Comparison of ENCODE assay signal across 8 mouse cellular contexts in the genomic region with DNA sequence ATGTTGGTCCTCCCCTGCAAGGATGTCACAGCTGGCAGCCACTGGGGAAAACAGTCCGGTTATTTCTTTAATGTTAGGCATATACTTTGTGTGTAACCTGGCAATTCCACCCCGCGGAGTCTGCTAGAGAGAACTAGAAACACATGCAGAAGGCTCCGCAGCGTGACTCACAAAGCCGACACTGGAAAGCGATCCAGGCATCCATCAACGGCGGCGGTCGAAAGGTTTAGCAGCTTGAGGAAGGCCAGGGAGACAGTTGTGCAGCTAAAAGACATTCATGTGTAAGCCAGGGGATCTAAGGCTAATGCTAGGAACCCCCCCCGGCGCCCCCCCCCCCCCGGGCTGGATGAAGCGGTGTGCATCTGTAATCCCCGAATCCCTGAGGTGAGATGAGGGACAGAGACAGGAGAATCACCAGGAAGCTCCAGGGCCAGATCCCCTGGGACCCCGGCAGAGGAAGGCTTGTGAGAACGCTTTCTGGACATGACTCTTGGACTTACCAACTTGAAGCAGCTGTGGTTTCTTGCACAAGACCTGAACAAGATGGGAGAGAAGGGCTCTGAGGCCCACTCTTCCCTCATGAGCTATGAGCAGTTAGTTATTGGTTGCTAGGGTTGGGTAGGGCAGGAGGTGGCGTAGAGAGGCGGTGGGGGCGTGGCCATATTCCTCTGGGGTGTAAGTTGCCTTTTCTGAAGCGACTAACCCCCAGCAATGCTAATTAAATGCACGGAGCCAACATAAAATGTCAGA. TPM values are rescaled to one million over a fixed set of nuclear protein-coding genes. Genes with fewer than 3 reads are reported as not detected.
A peak's percentile ranks its signal among the peaks of the same experiment; 100 is the strongest.
DNase-seq lines count a peak whose midpoint lies in the region; ATAC-seq lines count a peak whose summit lies in the region.

No protein-coding gene starts in this region.

- peak overlapping the region; percentile 31 for H3K4me2 ChIP-seq in limb, embryonic 12.5 days
- H3K4me2 ChIP-seq in neural tube, embryonic 14.5 days (ENCODE audit: low read depth, low read length), result peak overlapping the region; percentile 3; the same call in 1 of the 2 replicates

- H3K27ac ChIP-seq in limb, embryonic 12.5 days, result peak overlapping the region; percentile 97
- peak overlapping the region; percentile 68 for H3K27ac ChIP-seq in neural tube, embryonic 14.5 days (ENCODE audit: low read depth, low read length)

- H3K4me1 ChIP-seq in limb, embryonic 12.5 days (replicated peaks), result peaks cover 59% of the 10 kb centered on the region
- peaks cover 16% of the 10 kb centered on the region for H3K4me1 ChIP-seq in neural tube, embryonic 14.5 days (ENCODE audit: control insufficient read depth, insufficient read depth, low read length)

- H3K9me3 ChIP-seq in limb, embryonic 12.5 days, result no peaks in the 10 kb centered on the region; the same call in 1 of the 2 replicates
- H3K9me3 ChIP-seq in neural tube, embryonic 14.5 days (ENCODE audit: control insufficient read depth, low read length), result no peaks in the 10 kb centered on the region

- 15% methylated on average over 23 of the region's 23 CpGs for WGBS in limb, embryonic 12.5 days
- WGBS in neural tube, embryonic 14.5 days, result 29% methylated on average over 22 of the region's 23 CpGs

- no peak overlapping the region for H3K4me3 ChIP-seq in limb, embryonic 12.5 days (replicated peaks)
- H3K4me3 ChIP-seq in neural tube, embryonic 14.5 days (ENCODE audit: low read depth, low read length), result no peak overlapping the region

- no peaks in the 10 kb centered on the region for H3K36me3 ChIP-seq in limb, embryonic 12.5 days
- no peaks in the 10 kb centered on the region for H3K36me3 ChIP-seq in neural tube, embryonic 14.5 days (ENCODE audit: control insufficient read depth, insufficient read depth, low read length)

- H3K27me3 ChIP-seq in limb, embryonic 12.5 days, result no peaks in the 10 kb centered on the region
- no peaks in the 10 kb centered on the region for H3K27me3 ChIP-seq in neural tube, embryonic 14.5 days (ENCODE audit: control insufficient read depth, insufficient read depth, low read length)

- DNase-seq in adrenal gland, postnatal 14 days, result peak; percentile 66
- DNase-seq in adrenal gland, adult 18-20 months (ENCODE audit: low spot score in 2 of 2), result no peak
- DNase-seq in embryo, embryonic 10.5 days (ENCODE audit: low spot score), result peak; percentile 73
- peak; percentile 55 to 69 for DNase-seq in heart, adult 18-20 months
- no peak for DNase-seq in urinary bladder, postnatal 4 days (ENCODE audit: low spot score in 2 of 2)
- DNase-seq in ovary, postnatal 10 days (ENCODE audit: low spot score), result no peak

- no peak for ATAC-seq in limb, embryonic 12.5 days (ENCODE audit: insufficient number of reproducible peaks, insufficient read depth, low FRiP score, low TSS enrichment, low read depth)
- ATAC-seq in neural tube, embryonic 14.5 days (ENCODE audit: low read depth), result no peak

- H3K9ac ChIP-seq in limb, embryonic 12.5 days (replicated peaks), result no peak overlapping the region
- peak overlapping the region; percentile 12; the same call in 1 of the 2 replicates for H3K9ac ChIP-seq in neural tube, embryonic 14.5 days (replicated peaks; ENCODE audit: low read depth, low read length)

RNA-seq across cellular contexts. Expression of a gene that starts 16.2 kb away (rescaled TPM):
- total RNA-seq in adrenal gland, postnatal 14 days (2021), result 20.2 and 26.4 TPM in 2 replicates
- total RNA-seq in adrenal gland, adult 18-20 months (2021), result 10 to 100 TPM; 17.9 to 22.1 TPM
- 10 to 100 TPM; 15.7 to 15.9 TPM for total RNA-seq in heart, adult 18-20 months (2021)
- 6.4 and 7.0 TPM in 2 replicates for polyA plus RNA-seq in limb, embryonic 12.5 days (2016; fragmentation: Nextera tagmentation; extraction: Ambion mirVana)
- 4.3 and 6.2 TPM in 2 replicates for polyA plus RNA-seq in neural tube, embryonic 14.5 days (2014; fragmentation: Nextera tagmentation; extraction: Ambion mirVana)

Comparison
In these comparisons a context has a peak if more than half of its experiments do, and no peak if none do; other contexts are left out.
1. DNase-seq: peak in adrenal gland, postnatal 14 days (single experiment), embryo, embryonic 10.5 days (single experiment) and heart, adult 18-20 months (2 of 2); none in adrenal gland, adult 18-20 months (0 of 2), urinary bladder, postnatal 4 days (0 of 2) and ovary, postnatal 10 days (single experiment).